Mouse (Mus musculus) hindbrain, postnatal 0 days (tissue): Measurements from ENCODE around the gene Mpst. TPM values are rescaled to one million over a fixed set of nuclear protein-coding genes. Genes with fewer than 3 reads are reported as not detected.

ENCODE experiments used
- ATAC-seq: fragments of 200-750 bp; cut with Nextera tagmentation; 2 replicates; pipeline ENCODE4 v1.8.0; 2017; ENCODE audit warnings: mild to moderate bottlenecking, moderate TSS enrichment, moderate library complexity
- DNase-seq: peaks from one replicate; pipeline ENCODE4 v3.0.0-alpha.2; 2015; ENCODE audit warnings: low spot score
- H3K27ac ChIP-seq: fragments of 300-500 bp; sonication (generic); 2 replicates; pipeline ENCODE4 v1.5.1; 2014; ENCODE audit warnings: mild to moderate bottlenecking
- H3K27me3 ChIP-seq: fragments of 300-500 bp; sonication (generic); 2 replicates; pipeline ENCODE4 v1.6.1; 2014; ENCODE audit warnings: low read length, mixed read lengths; ENCODE audit not compliant: insufficient read depth
- H3K36me3 ChIP-seq: fragments of 300-500 bp; sonication (generic); 2 replicates; pipeline ENCODE4 v1.6.1; 2014; ENCODE audit warnings: low read length, mixed read lengths; ENCODE audit not compliant: insufficient read depth
- H3K4me1 ChIP-seq: fragments of 300-500 bp; sonication (generic); 2 replicates; pipeline ENCODE4 v1.6.1; 2014; ENCODE audit warnings: antibody characterized with exemption, low read length, mixed read lengths; ENCODE audit not compliant: insufficient read depth
- H3K4me2 ChIP-seq: fragments of 300-500 bp; sonication (generic); 2 replicates; pipeline ENCODE4 v1.6.1; 2014; ENCODE audit warnings: low read depth, mild to moderate bottlenecking, low read length, moderate library complexity, mixed read lengths
- H3K4me3 ChIP-seq: fragments of 300-500 bp; sonication (generic); 2 replicates; pipeline ENCODE4 v1.5.1; 2014; ENCODE audit warnings: low read length
- H3K9ac ChIP-seq: fragments of 300-500 bp; sonication (generic); replicated peaks from 2 replicates; pipeline ENCODE4 v1.6.1; 2014; ENCODE audit warnings: mild to moderate bottlenecking, low read length, moderate library complexity, mixed read lengths
- H3K9me3 ChIP-seq: fragments of 300-500 bp; sonication (generic); 2 replicates; pipeline ENCODE4 v1.6.1; 2016; ENCODE audit warnings: low read length, mixed read lengths
- CTCF ChIP-seq: IDR thresholded peaks from 2 replicates; pipeline ENCODE4 v1.5.1; 2016; ENCODE audit warnings: antibody characterized with exemption, control low read depth, low read depth
- WGBS: fragments of 180-500 bp; shearing (Covaris S2); extraction: QIAGEN DNeasy Blood & Tissue Kit; methylation state at CpG from one replicate; pipeline ENCODE4 v1.1.7; 2014; 5-methylcytosine and 5-hydroxymethylcytosine counted together
- polyA plus RNA-seq: library from polyadenylated mRNA; unstranded; fragments of >200 nt; fragmentation: Nextera tagmentation; extraction: Ambion mirVana; gene quantifications from 2 replicates; pipeline ENCODE4 v1.2.1, GENCODE M21; 2015
- total RNA-seq: library from RNA; depleted of rRNA; stranded (reverse); fragments of >200 nt; gene quantifications from 2 replicates; pipeline ENCODE4 v1.2.3, GENCODE M21; 2014

Mpst gene
- total and polyA plus RNA-seq, 2 experiments from 2014 or later, result 5.3 to 114 TPM

DNA sequence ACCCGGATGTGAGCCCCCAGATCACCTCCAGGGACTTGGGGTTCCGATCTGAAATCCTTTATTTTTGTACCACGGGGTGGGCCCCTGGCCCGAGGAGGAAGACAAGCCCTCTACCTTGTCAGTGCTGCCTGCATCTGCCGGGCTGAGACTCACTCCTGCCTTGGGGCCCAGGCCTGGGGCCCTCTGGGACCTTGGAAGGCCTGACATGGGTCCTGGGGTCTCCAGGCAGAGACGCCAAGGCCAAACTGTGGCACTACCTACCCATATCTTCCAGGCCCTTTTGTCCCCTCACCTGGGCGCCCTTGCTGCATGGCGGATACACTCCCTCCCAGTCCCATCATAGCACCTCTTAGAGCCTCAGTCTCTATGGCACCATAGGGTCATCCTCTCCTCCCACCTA is 32.3 kb downstream of the Mpst start:
- no peak for TF ChIP-seq CTCF
- no peaks in the 10 kb centered on the region for H3K9me3 ChIP-seq
- WGBS, result 55% methylated on average over 8 of the region's 8 CpGs

DNA sequence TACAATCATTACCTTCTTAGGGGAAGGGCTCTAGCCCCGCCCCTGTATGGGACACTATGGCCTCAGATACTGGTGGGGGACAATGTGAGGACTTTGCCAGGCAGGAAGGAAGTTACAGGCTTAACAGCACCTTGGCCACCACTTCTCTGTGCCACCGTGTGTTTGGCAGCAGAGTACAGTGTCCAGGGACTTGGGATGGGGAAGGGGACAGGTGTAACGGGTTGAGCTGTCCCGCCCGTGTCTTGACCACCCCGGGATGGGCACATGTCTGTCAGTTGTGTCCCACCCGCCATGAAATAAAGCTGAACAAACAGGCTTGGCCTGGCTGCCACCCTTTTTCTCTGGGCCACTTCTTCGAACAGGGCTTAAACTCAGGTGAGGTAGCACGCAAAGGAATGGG is 32.8 kb downstream of the Mpst start:
- Histone ChIP-seq H3K27me3 (no peaks in the 10 kb centered on the region), H3K9ac (no peak overlapping the region), H3K27ac (no peak overlapping the region), H3K4me1 (peaks cover 16% of the 10 kb centered on the region; the same call in 1 of the 2 replicates), H3K9me3 (no peaks in the 10 kb centered on the region), H3K4me3 (no peak overlapping the region), H3K4me2 (no peak overlapping the region), H3K36me3 (0 out of 2 replicates have a peak, but pooled peaks cover 8% of the 10 kb centered on the region)
- no peak for TF ChIP-seq CTCF
- ATAC-seq, result no peak
- no peak for DNase-seq
- WGBS, result 71% methylated on average over 9 of the region's 9 CpGs

More for the DNA sequence above, 32.3 kb downstream of the Mpst start:
- no peaks in the 10 kb centered on the region for H3K27me3 ChIP-seq
- H3K36me3 ChIP-seq, result peaks cover 13% of the 10 kb centered on the region; the same call in 1 of the 2 replicates
- H3K4me3 ChIP-seq, result no peak overlapping the region
- no peak overlapping the region for H3K4me2 ChIP-seq
- DNase-seq, result no peak
- ATAC-seq, result no peak
- peaks cover 16% of the 10 kb centered on the region; the same call in 1 of the 2 replicates for H3K4me1 ChIP-seq
- no peak overlapping the region for H3K27ac ChIP-seq
- H3K9ac ChIP-seq, result no peak overlapping the region

DNA sequence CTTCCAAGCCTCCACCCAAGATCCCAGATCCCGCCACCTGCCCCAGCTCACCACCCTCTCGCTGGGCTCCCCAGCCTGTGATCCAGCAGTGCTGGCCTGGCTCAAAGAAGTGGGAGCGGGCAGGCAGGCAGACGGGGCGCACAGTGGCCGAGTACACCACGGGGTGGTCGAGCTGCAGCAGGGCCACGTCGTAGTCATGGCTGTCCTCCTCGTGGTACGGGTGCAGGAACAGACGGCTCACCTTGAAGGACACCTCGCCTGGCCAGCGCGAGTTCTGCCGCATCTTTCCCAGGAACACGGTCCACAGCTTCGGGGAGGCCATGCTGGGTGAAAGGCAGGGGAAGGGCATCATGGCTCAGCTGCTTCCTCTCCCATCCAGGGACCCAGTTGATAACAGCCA is 36.0 kb downstream of the Mpst start:
- no peaks in the 10 kb centered on the region for H3K27me3 ChIP-seq
- H3K27ac ChIP-seq, result no peak overlapping the region
- no peak for ATAC-seq
- peaks cover 6% of the 10 kb centered on the region; the same call in 1 of the 2 replicates for H3K4me1 ChIP-seq
- 88% methylated on average over 19 of the region's 19 CpGs for WGBS
- no peak overlapping the region for H3K9ac ChIP-seq
- H3K4me2 ChIP-seq, result no peak overlapping the region
- H3K4me3 ChIP-seq, result no peak overlapping the region
- H3K36me3 ChIP-seq, result no peaks in the 10 kb centered on the region
- TF ChIP-seq CTCF, result no peak
- DNase-seq, result no peak
- no peaks in the 10 kb centered on the region for H3K9me3 ChIP-seq

DNA sequence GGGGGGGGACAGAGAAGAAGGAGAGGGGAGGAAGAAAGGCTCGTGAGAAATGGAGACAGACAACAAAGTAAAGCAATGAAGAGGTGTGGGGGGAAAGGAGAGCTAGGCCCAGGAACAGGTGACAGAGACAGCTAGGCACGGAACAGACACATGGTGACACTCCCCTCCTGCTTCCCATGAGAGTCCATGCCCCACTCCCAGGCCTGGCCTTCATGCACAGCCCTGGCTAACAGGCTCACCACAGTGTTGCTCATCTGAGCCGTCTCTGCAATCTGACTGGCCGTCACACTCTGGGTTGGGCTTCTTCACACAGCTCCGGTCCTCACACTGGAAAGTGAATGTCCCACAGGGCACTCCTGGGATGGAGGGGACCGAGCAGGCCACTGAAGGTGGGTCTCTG is 37.6 kb downstream of the Mpst start:
- ATAC-seq, result no peak
- 35% methylated on average over 6 of the region's 6 CpGs for WGBS
- no peak overlapping the region for H3K4me3 ChIP-seq

DNA sequence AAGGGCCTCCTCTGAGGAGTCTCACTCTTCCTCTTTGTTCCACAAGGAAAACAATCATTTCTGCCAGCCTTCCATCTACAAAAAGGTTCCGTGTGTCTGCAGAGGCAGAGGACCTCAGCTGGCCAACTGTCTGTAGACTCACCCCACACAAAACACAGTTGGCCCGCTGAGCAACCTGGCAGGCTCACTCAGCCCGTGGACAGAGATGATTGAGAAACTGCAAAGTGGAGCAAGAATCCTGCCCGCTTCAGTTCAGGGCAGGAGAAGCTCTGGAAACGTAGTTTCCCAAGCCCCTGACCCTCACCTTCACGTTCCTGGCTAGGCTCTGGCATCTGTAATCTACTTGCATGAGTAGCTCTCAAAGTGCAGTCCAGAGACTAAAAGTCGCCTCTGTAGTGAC is 40.9 kb downstream of the Mpst start:
- no peak for TF ChIP-seq CTCF
- 47% methylated on average over 7 of the region's 7 CpGs for WGBS
- Histone ChIP-seq H3K36me3 (no peaks in the 10 kb centered on the region), H3K9ac (no peak overlapping the region), H3K4me2 (no peak overlapping the region), H3K9me3 (no peaks in the 10 kb centered on the region), H3K4me1 (no peaks in the 10 kb centered on the region), H3K27ac (peak overlapping the region; percentile 48), H3K4me3 (no peak overlapping the region), H3K27me3 (no peaks in the 10 kb centered on the region)
- ATAC-seq (no peak), DNase-seq (no peak)

More for the DNA sequence above, 37.6 kb downstream of the Mpst start:
- Histone ChIP-seq H3K9me3 (no peaks in the 10 kb centered on the region), H3K4me1 (no peaks in the 10 kb centered on the region), H3K27ac (no peak overlapping the region), H3K36me3 (no peaks in the 10 kb centered on the region), H3K27me3 (no peaks in the 10 kb centered on the region), H3K9ac (no peak overlapping the region), H3K4me2 (no peak overlapping the region)
- no peak for TF ChIP-seq CTCF
- no peak for DNase-seq

DNA sequence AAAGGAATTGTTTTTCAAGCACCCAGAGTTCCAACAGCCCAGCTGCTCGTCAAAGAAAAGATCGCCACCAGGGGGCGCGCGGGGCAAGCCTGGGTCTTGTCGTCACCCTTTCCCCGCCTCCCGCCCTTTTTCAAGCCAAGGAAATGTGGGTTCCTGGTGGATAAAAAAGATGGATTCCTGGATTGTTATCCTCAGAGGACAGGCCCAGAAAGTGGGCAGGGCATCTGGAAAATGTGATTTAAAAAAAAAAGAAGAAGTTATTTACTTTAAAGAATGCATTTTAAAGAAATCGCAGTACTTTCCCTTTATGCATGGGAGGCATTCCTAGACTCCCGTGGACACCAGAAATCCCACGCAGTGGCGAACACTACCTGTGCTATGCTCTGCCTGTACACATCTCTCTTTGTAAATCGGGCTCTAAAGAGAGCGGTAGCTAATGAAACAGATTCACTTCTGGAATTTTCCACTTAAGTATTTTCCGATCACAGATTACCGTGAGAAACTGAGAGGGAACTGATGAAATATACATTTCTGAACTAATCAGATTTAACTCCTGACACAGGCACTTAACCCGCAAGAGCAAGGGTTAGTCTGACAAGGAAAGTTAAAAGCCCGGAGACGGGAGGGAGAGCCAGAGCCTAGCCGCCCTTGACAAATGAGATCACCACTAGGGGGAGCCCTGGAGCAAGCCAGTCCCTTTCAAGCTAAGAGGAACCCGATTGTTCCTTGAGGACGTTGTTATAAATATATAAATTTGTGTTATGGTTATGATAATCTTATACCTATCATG is 41.7 kb downstream of the Mpst start:
- peak; percentile 94 for TF ChIP-seq CTCF
- H3K27ac ChIP-seq, result peak overlapping the region; percentile 66
- ATAC-seq, result peak; percentile 50
- peak overlapping the region; percentile 70 for H3K4me2 ChIP-seq
- under 1% methylated on average over 22 of the region's 22 CpGs for WGBS
- peak; percentile 95 for DNase-seq
- H3K4me3 ChIP-seq, result peak overlapping the region; percentile 29
- no peaks in the 10 kb centered on the region for H3K27me3 ChIP-seq
- H3K9me3 ChIP-seq, result no peaks in the 10 kb centered on the region
- no peaks in the 10 kb centered on the region for H3K4me1 ChIP-seq
- H3K9ac ChIP-seq, result no peak overlapping the region; the same call in 1 of the 2 replicates
- H3K36me3 ChIP-seq, result no peaks in the 10 kb centered on the region

DNA sequence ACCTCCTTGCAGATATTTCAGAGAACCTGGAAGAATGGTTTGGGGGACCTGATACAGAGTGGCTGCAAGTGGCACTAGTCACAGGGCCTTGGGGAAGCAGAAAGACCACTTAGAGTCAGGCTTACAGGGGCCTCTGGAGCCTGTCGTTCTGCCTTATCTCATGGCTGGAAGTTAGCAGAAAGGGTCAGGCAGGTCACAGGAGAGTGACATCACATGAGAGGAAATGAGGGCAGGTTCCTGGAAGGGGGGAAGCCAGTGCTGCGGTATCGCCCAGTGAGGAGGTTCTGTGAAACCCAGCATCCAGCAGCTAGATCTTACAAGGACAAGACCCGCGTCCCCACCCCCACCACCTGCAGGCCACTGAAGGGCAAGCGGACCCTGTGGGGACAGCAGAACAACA is 42.9 kb downstream of the Mpst start:
- H3K4me1 ChIP-seq, result no peaks in the 10 kb centered on the region
- H3K9me3 ChIP-seq, result no peaks in the 10 kb centered on the region
- no peak for TF ChIP-seq CTCF
- H3K4me3 ChIP-seq, result no peak overlapping the region
- H3K4me2 ChIP-seq, result no peak overlapping the region
- H3K9ac ChIP-seq, result no peak overlapping the region
- H3K36me3 ChIP-seq, result no peaks in the 10 kb centered on the region
- H3K27ac ChIP-seq, result no peak overlapping the region
- 75% methylated on average over 6 of the region's 6 CpGs for WGBS
- no peak for ATAC-seq
- H3K27me3 ChIP-seq, result no peaks in the 10 kb centered on the region
- DNase-seq, result no peak
